Mouse (Mus musculus) heart, embryonic 11.5 days (tissue): ENCODE data around the gene Ankra2. TPM values are rescaled to one million over a fixed set of nuclear protein-coding genes. Genes with fewer than 3 reads are reported as not detected.
A peak's percentile ranks its signal among the peaks of the same experiment; 100 is the strongest.

Experiments
- ATAC-seq: fragments of 200-750 bp; cut with Nextera tagmentation; replicated peaks from 2 replicates; pipeline ENCODE4 v1.8.0; 2017; ENCODE audit warnings: moderate library complexity; ENCODE audit not compliant: insufficient number of reproducible peaks, low FRiP score, low TSS enrichment
- H3K27ac ChIP-seq: fragments of 300-500 bp; sonication (generic); 2 replicates; pipeline ENCODE4 v1.5.1; 2014; ENCODE audit warnings: mild to moderate bottlenecking, low read depth, low read length
- H3K27me3 ChIP-seq: fragments of 300-500 bp; sonication (generic); 2 replicates; pipeline ENCODE4 v1.6.1; 2014; ENCODE audit warnings: mild to moderate bottlenecking, low read length, mixed read lengths; ENCODE audit not compliant: control insufficient read depth, insufficient read depth
- H3K36me3 ChIP-seq: fragments of 300-500 bp; sonication (generic); 2 replicates; pipeline ENCODE4 v1.6.1; 2014; ENCODE audit warnings: mild to moderate bottlenecking, low read length, moderate library complexity, mixed read lengths; ENCODE audit not compliant: control insufficient read depth, insufficient read depth
- H3K4me1 ChIP-seq: fragments of 300-500 bp; sonication (generic); 2 replicates; pipeline ENCODE4 v1.6.1; 2014; ENCODE audit warnings: low read length; ENCODE audit not compliant: control insufficient read depth, insufficient read depth
- H3K4me2 ChIP-seq: fragments of 300-500 bp; sonication (generic); 2 replicates; pipeline ENCODE4 v1.6.1; 2014; ENCODE audit warnings: mild to moderate bottlenecking, moderate library complexity
- H3K4me3 ChIP-seq: fragments of 300-500 bp; sonication (generic); 2 replicates; pipeline ENCODE4 v1.5.1; 2014; ENCODE audit warnings: low read depth, low read length
- H3K9ac ChIP-seq: fragments of 300-500 bp; sonication (generic); 2 replicates; pipeline ENCODE4 v1.6.1; 2014; ENCODE audit warnings: mild to moderate bottlenecking, low read depth, low read length, moderate library complexity
- H3K9me3 ChIP-seq: fragments of 300-500 bp; sonication (generic); replicated peaks from 2 replicates; pipeline ENCODE4 v1.6.1; 2016; ENCODE audit warnings: low read length; ENCODE audit not compliant: control insufficient read depth
- WGBS: fragments of 180-500 bp; shearing (Covaris S2); extraction: QIAGEN DNeasy Blood & Tissue Kit; methylation state at CpG from one replicate; pipeline ENCODE4 v1.1.7; 2014; ENCODE audit not compliant: insufficient replicate concordance; 5-methylcytosine and 5-hydroxymethylcytosine counted together
- polyA plus RNA-seq: library from polyadenylated mRNA; unstranded; fragments of >200 nt; fragmentation: Nextera tagmentation; extraction: Ambion mirVana; gene quantifications from 2 replicates; pipeline ENCODE4 v1.2.1, GENCODE M21; 2014

The Ankra2 gene
- polyA plus RNA-seq, 1 experiment from 2014 or later = 21.0 TPM

DNA sequence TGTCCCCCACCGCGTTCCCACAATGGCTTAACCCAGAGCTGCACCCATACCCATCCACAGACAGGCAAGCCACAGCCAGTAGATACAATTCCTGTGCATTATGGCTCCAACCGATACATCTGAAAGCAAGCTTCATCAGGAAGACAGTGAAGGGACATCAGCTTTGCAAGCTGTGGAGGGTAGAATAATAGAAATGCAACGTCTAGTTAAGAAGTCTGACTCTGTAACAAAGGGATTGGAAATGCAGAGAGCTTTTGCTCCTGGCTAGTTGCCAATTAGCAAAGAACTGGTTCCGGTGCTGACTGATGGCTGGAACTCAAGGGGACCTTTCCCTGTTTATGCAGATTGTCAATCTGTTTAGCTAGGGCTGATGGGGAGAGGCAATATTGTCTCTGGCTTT is 43.5 kb downstream of the Ankra2 start:
- no peaks in the 10 kb centered on the region; the same call in 1 of the 2 replicates for H3K4me1 ChIP-seq
- WGBS = 40% methylated on average over 5 of the region's 5 CpGs

GRCm38 (mm10) chr13:98306852-98307475 is 44.1 kb downstream of the Ankra2 start:
- no peak overlapping the region for H3K27ac ChIP-seq
- no peaks in the 10 kb centered on the region; the same call in 1 of the 2 replicates for H3K4me1 ChIP-seq
- WGBS = 45% methylated on average over 14 of the region's 14 CpGs
- no peaks in the 10 kb centered on the region for H3K9me3 ChIP-seq
- no peaks in the 10 kb centered on the region for H3K27me3 ChIP-seq
- no peak overlapping the region for H3K9ac ChIP-seq
- no peak for ATAC-seq
- H3K4me3 ChIP-seq = no peak overlapping the region
- H3K36me3 ChIP-seq = peaks cover 20% of the 10 kb centered on the region
- no peak overlapping the region; the same call in none of the 2 replicates for H3K4me2 ChIP-seq

More for the DNA sequence above, 43.5 kb downstream of the Ankra2 start:
- ATAC-seq = no peak
- Histone ChIP-seq H3K27ac (no peak overlapping the region), H3K9me3 (no peaks in the 10 kb centered on the region), H3K27me3 (no peaks in the 10 kb centered on the region), H3K4me3 (no peak overlapping the region), H3K4me2 (no peak overlapping the region; the same call in 1 of the 2 replicates), H3K9ac (no peak overlapping the region), H3K36me3 (peaks cover 15% of the 10 kb centered on the region)

- Histone ChIP-seq H3K4me3 (no peak overlapping the region), H3K9me3 (no peaks in the 10 kb centered on the region), H3K27ac (no peak overlapping the region), H3K4me2 (no peak overlapping the region), H3K36me3 (peaks cover 26% of the 10 kb centered on the region), H3K4me1 (no peaks in the 10 kb centered on the region; the same call in 1 of the 2 replicates), H3K27me3 (no peaks in the 10 kb centered on the region), H3K9ac (no peak overlapping the region)
- no peak for ATAC-seq
- WGBS = 85% methylated on average over 5 of the region's 5 CpGs
Observed at GRCm38 (mm10) chr13:98308004-98308403, 45.1 kb downstream of the Ankra2 start.

DNA sequence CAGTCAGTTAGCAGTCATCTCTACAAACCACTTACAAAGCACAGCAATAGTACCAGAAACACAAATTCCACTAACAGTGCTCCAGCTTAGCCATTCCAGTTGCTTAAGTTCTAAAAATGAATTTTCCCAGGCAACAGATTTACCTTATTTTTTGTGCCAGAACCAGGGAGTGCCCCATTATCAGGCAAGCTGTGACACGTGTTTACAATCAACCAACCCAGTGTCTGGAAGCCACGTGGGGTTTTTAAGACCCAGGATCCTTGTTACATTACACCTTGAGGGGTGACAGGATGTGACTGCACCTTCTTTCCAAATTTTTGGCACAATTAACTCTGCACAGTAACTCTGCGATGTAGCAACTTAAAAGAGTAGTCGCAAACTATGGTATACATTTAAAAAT is 45.9 kb downstream of the Ankra2 start:
- 84% methylated on average over 4 of the region's 4 CpGs for WGBS
- no peak overlapping the region for H3K27ac ChIP-seq
- H3K27me3 ChIP-seq = no peaks in the 10 kb centered on the region
- no peak overlapping the region for H3K9ac ChIP-seq
- no peak overlapping the region for H3K4me2 ChIP-seq
- no peaks in the 10 kb centered on the region for H3K9me3 ChIP-seq
- no peak overlapping the region for H3K4me3 ChIP-seq
- ATAC-seq = no peak
- H3K4me1 ChIP-seq = no peaks in the 10 kb centered on the region; the same call in 1 of the 2 replicates
- peaks cover 26% of the 10 kb centered on the region for H3K36me3 ChIP-seq

GRCm38 (mm10) chr13:98311597-98311996 is 48.7 kb downstream of the Ankra2 start:
- Histone ChIP-seq H3K4me1 (peaks cover 10% of the 10 kb centered on the region), H3K27me3 (no peaks in the 10 kb centered on the region), H3K4me2 (no peak overlapping the region), H3K9ac (no peak overlapping the region), H3K4me3 (no peak overlapping the region), H3K27ac (no peak overlapping the region), H3K36me3 (peaks cover 26% of the 10 kb centered on the region), H3K9me3 (no peaks in the 10 kb centered on the region)
- WGBS = 95% methylated on average over 5 of the region's 5 CpGs
- ATAC-seq = no peak

DNA sequence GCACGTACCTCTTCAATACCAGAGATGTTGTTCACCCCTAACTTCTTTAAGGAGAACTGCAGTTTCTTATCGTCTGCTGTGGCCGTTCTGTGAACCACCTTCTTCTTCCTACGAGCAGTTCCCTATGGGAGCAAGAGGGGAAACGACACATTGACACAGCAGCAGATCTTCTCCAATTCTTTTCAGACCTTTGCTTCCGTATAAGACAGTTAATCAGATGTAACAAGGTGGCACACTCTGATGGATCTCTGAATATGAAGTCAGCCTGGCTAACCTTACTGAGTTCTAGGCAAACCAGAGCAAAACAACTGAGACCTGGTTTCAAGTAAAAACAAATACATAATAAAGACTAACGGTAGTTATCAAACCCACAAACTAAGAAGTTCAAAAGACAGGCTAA is 50.8 kb downstream of the Ankra2 start:
- no peaks in the 10 kb centered on the region for H3K9me3 ChIP-seq
- H3K4me1 ChIP-seq = peaks cover 10% of the 10 kb centered on the region
- no peaks in the 10 kb centered on the region for H3K27me3 ChIP-seq
- no peak overlapping the region for H3K9ac ChIP-seq
- WGBS = 70% methylated on average over 7 of the region's 7 CpGs
- H3K36me3 ChIP-seq = peaks cover 23% of the 10 kb centered on the region
- H3K4me2 ChIP-seq = no peak overlapping the region
- ATAC-seq = no peak
- no peak overlapping the region for H3K27ac ChIP-seq
- H3K4me3 ChIP-seq = no peak overlapping the region

GRCm38 (mm10) chr13:98315124-98315523 is 52.2 kb downstream of the Ankra2 start:
- Histone ChIP-seq H3K4me1 (peaks cover 10% of the 10 kb centered on the region), H3K4me3 (0 out of 2 replicates have a peak overlapping the region, but pooled peaks have one; percentile 18), H3K36me3 (peaks cover 20% of the 10 kb centered on the region), H3K27ac (no peak overlapping the region), H3K27me3 (no peaks in the 10 kb centered on the region), H3K9ac (no peak overlapping the region), H3K4me2 (peak overlapping the region; percentile 82), H3K9me3 (no peaks in the 10 kb centered on the region)
- WGBS = 65% methylated on average over 4 of the region's 4 CpGs
- ATAC-seq = no peak

- no peak for ATAC-seq
- Histone ChIP-seq H3K36me3 (peaks cover 14% of the 10 kb centered on the region), H3K27ac (peak overlapping the region; percentile 95), H3K9me3 (no peaks in the 10 kb centered on the region), H3K4me2 (peak overlapping the region; percentile 82), H3K9ac (peak overlapping the region; percentile 99), H3K4me3 (peak overlapping the region; percentile 100), H3K4me1 (peaks cover 10% of the 10 kb centered on the region), H3K27me3 (no peaks in the 10 kb centered on the region)
- 2% methylated on average over 15 of the region's 17 CpGs for WGBS
Observed at GRCm38 (mm10) chr13:98316140-98316479, 53.2 kb downstream of the Ankra2 start.
